25 mouse cellular contexts compared by ENCODE assay signal in genomic region chr8:108215026-108215425, GRCm38 (mm10).
"Had no signal": no experiment of that assay in that cellular context is flagged by ENCODE, and none has a peak within 500 bp of the region (broad histone marks: within the 10 kb centered on the region; RNA-seq: fewer than 3 reads in every experiment).

No protein-coding gene starts in this region.

- H3K36me3 ChIP-seq: heart, embryonic 13.5 days; heart, embryonic 15.5 days; hindbrain, embryonic 13.5 days; hindbrain, embryonic 15.5 days; kidney, embryonic 15.5 days; limb, embryonic 13.5 days; limb, embryonic 15.5 days; liver, embryonic 13.5 days; liver, embryonic 15.5 days had no signal

- H3K4me3 ChIP-seq: heart, embryonic 13.5 days; heart, embryonic 15.5 days; hindbrain, embryonic 13.5 days; hindbrain, embryonic 15.5 days; kidney, embryonic 15.5 days; limb, embryonic 13.5 days; limb, embryonic 15.5 days; liver, embryonic 13.5 days; liver, embryonic 15.5 days had no signal

- H3K27me3 ChIP-seq: heart, embryonic 13.5 days; heart, embryonic 15.5 days; hindbrain, embryonic 13.5 days; hindbrain, embryonic 15.5 days; kidney, embryonic 15.5 days; limb, embryonic 13.5 days; limb, embryonic 15.5 days; liver, embryonic 13.5 days; liver, embryonic 15.5 days had no signal

- H3K4me1 ChIP-seq: kidney, embryonic 15.5 days; limb, embryonic 15.5 days; liver, embryonic 13.5 days; liver, embryonic 15.5 days had no signal

- H3K9ac ChIP-seq: heart, embryonic 13.5 days; heart, embryonic 15.5 days; hindbrain, embryonic 13.5 days; hindbrain, embryonic 15.5 days; kidney, embryonic 15.5 days; limb, embryonic 13.5 days; limb, embryonic 15.5 days; liver, embryonic 13.5 days; liver, embryonic 15.5 days had no signal

- DNase-seq: gastrocnemius, postnatal 14 days; gastrocnemius, postnatal 36 days; heart, adult 18-20 months; heart, postnatal 14 days; heart, postnatal 36 days; kidney, adult 11 months; kidney, adult 2 months; kidney, adult 9 months; kidney, postnatal 14 days; kidney, postnatal 36 days; layer of hippocampus, adult 9-11 months; layer of hippocampus, postnatal 36 days; left cerebral cortex, postnatal 4 days; liver, embryonic 13.5 days had no signal

- H3K4me2 ChIP-seq: heart, embryonic 11.5 days; heart, embryonic 13.5 days; heart, embryonic 15.5 days; hindbrain, embryonic 13.5 days; hindbrain, embryonic 15.5 days; kidney, embryonic 15.5 days; limb, embryonic 13.5 days; limb, embryonic 15.5 days; liver, embryonic 13.5 days; liver, embryonic 15.5 days had no signal

- H3K27ac ChIP-seq: heart, embryonic 13.5 days; heart, embryonic 15.5 days; hindbrain, embryonic 13.5 days; hindbrain, embryonic 15.5 days; hindbrain, postnatal 0 days; kidney, embryonic 15.5 days; kidney, postnatal 0 days; limb, embryonic 13.5 days; limb, embryonic 15.5 days; liver, embryonic 13.5 days; liver, embryonic 15.5 days had no signal

- H3K9me3 ChIP-seq: heart, embryonic 13.5 days; heart, embryonic 15.5 days; hindbrain, embryonic 13.5 days; hindbrain, embryonic 15.5 days; kidney, embryonic 15.5 days; limb, embryonic 13.5 days; limb, embryonic 15.5 days; liver, embryonic 13.5 days; liver, embryonic 15.5 days had no signal
